Mouse (Mus musculus): ENCODE measurements at regions not wholly inside any gene's neighbourhood (a gene's known extent, or its start where the extent isn't known, plus 50 kb on each side); places are given as distances from the start of the nearest gene placed in this dataset.
"Not testable (repeated sequence)": the region's sequence is repeated elsewhere in the genome, so short reads cannot be mapped to it uniquely, and the experiment has no call there.

- Histone ChIP-seq H3K36me3 (ENCODE audit: insufficient read depth, low read length) (no peaks in the 10 kb centered on the region), H3K4me1 (ENCODE audit: insufficient read depth, low read depth, low read length) (no peaks in the 10 kb centered on the region), H3K9ac (replicated peaks; ENCODE audit: low read depth) (no peak overlapping the region), H3K27ac (ENCODE audit: low read length) (no peak overlapping the region), H3K4me3 (ENCODE audit: low read depth, low read length) (no peak overlapping the region), H3K9me3 (ENCODE audit: low read length) (no peaks in the 10 kb centered on the region), H3K27me3 (replicated peaks; ENCODE audit: insufficient read depth, low read length) (no peaks in the 10 kb centered on the region), H3K4me2 (replicated peaks; ENCODE audit: low read depth, low read length) (no peak overlapping the region)
- DNase-seq (ENCODE audit: low spot score) (no peak), ATAC-seq (no peak)
- TF ChIP-seq EP300 (IDR thresholded peaks at IDR 0.05), result no peak
- TF ChIP-seq CTCF (IDR thresholded peaks at IDR 0.05), result no peak
Observed at GRCm38 (mm10) chrX:110269652-110270051, 544.4 kb upstream of the Pou3f4 start.

GRCm38 (mm10) chrX:110274277-110274676 lies 539.8 kb upstream of the Pou3f4 start:
- not testable (repeated sequence) for H3K4me2 ChIP-seq (replicated peaks; ENCODE audit: low read depth, low read length); DNase-seq (ENCODE audit: low spot score); H3K4me3 ChIP-seq (ENCODE audit: low read depth, low read length); ATAC-seq; H3K27me3 ChIP-seq (replicated peaks; ENCODE audit: insufficient read depth, low read length); H3K27ac ChIP-seq (ENCODE audit: low read length); H3K4me1 ChIP-seq (ENCODE audit: insufficient read depth, low read depth, low read length); H3K9me3 ChIP-seq (ENCODE audit: low read length); H3K36me3 ChIP-seq (ENCODE audit: insufficient read depth, low read length); H3K9ac ChIP-seq (replicated peaks; ENCODE audit: low read depth)
- WGBS, result 77% methylated on average over 3 of the region's 3 CpGs

GRCm38 (mm10) chrX:110275390-110275789 lies 538.7 kb upstream of the Pou3f4 start:
- H3K4me2 ChIP-seq (replicated peaks; ENCODE audit: low read depth, low read length), result no peak overlapping the region
- ATAC-seq (no peak), DNase-seq (ENCODE audit: low spot score) (no peak)
- H3K4me3 ChIP-seq (ENCODE audit: low read depth, low read length), result no peak overlapping the region
- no peak overlapping the region for H3K27ac ChIP-seq (ENCODE audit: low read length)
- TF ChIP-seq EP300 (IDR thresholded peaks at IDR 0.05) (no peak), CTCF (IDR thresholded peaks at IDR 0.05) (no peak)
- no peak overlapping the region for H3K9ac ChIP-seq (replicated peaks; ENCODE audit: low read depth)
- H3K4me1 ChIP-seq (ENCODE audit: insufficient read depth, low read depth, low read length), result no peaks in the 10 kb centered on the region
- H3K27me3 ChIP-seq (replicated peaks; ENCODE audit: insufficient read depth, low read length), result no peaks in the 10 kb centered on the region
- no peaks in the 10 kb centered on the region for H3K9me3 ChIP-seq (ENCODE audit: low read length)
- no peaks in the 10 kb centered on the region for H3K36me3 ChIP-seq (ENCODE audit: insufficient read depth, low read length)
- 86% methylated on average over 4 of the region's 4 CpGs for WGBS

GRCm38 (mm10) chrX:110275830-110276229 lies 538.2 kb upstream of the Pou3f4 start:
- H3K36me3 ChIP-seq (ENCODE audit: insufficient read depth, low read length), result no peaks in the 10 kb centered on the region
- DNase-seq (ENCODE audit: low spot score), result no peak
- TF ChIP-seq CTCF (IDR thresholded peaks at IDR 0.05), result no peak
- H3K4me1 ChIP-seq (ENCODE audit: insufficient read depth, low read depth, low read length), result no peaks in the 10 kb centered on the region
- no peaks in the 10 kb centered on the region for H3K9me3 ChIP-seq (ENCODE audit: low read length)
- WGBS, result 60% methylated on average over 3 of the region's 3 CpGs
- no peak overlapping the region for H3K9ac ChIP-seq (replicated peaks; ENCODE audit: low read depth)
- no peak overlapping the region for H3K4me2 ChIP-seq (replicated peaks; ENCODE audit: low read depth, low read length)
- no peak for ATAC-seq
- no peaks in the 10 kb centered on the region for H3K27me3 ChIP-seq (replicated peaks; ENCODE audit: insufficient read depth, low read length)
- no peak overlapping the region for H3K4me3 ChIP-seq (ENCODE audit: low read depth, low read length)
- no peak overlapping the region for H3K27ac ChIP-seq (ENCODE audit: low read length)

GRCm38 (mm10) chrX:110279492-110280213 lies 534.4 kb upstream of the Pou3f4 start:
- ATAC-seq (no peak), DNase-seq (ENCODE audit: low spot score) (no peak)
- Histone ChIP-seq H3K36me3 (ENCODE audit: insufficient read depth, low read length) (no peaks in the 10 kb centered on the region), H3K4me3 (ENCODE audit: low read depth, low read length) (no peak overlapping the region), H3K27me3 (replicated peaks; ENCODE audit: insufficient read depth, low read length) (no peaks in the 10 kb centered on the region), H3K9ac (replicated peaks; ENCODE audit: low read depth) (no peak overlapping the region), H3K27ac (ENCODE audit: low read length) (no peak overlapping the region), H3K4me1 (ENCODE audit: insufficient read depth, low read depth, low read length) (no peaks in the 10 kb centered on the region), H3K9me3 (ENCODE audit: low read length) (no peaks in the 10 kb centered on the region), H3K4me2 (replicated peaks; ENCODE audit: low read depth, low read length) (no peak overlapping the region)
- TF ChIP-seq CTCF (IDR thresholded peaks at IDR 0.05) (no peak), EP300 (IDR thresholded peaks at IDR 0.05) (no peak)
- WGBS, result 85% methylated on average over 14 of the region's 14 CpGs

- H3K4me3 ChIP-seq (ENCODE audit: low read depth, low read length); ATAC-seq; DNase-seq (ENCODE audit: low spot score); H3K9ac ChIP-seq (replicated peaks; ENCODE audit: low read depth); H3K27me3 ChIP-seq (replicated peaks; ENCODE audit: insufficient read depth, low read length); H3K4me2 ChIP-seq (replicated peaks; ENCODE audit: low read depth, low read length); H3K4me1 ChIP-seq (ENCODE audit: insufficient read depth, low read depth, low read length); H3K9me3 ChIP-seq (ENCODE audit: low read length); H3K27ac ChIP-seq (ENCODE audit: low read length); H3K36me3 ChIP-seq (ENCODE audit: insufficient read depth, low read length): not testable (repeated sequence)
- WGBS, result 82% methylated on average over 13 of the region's 13 CpGs
Observed at GRCm38 (mm10) chrX:110281389-110281872, 532.6 kb upstream of the Pou3f4 start.

- Histone ChIP-seq H3K27me3 (replicated peaks; ENCODE audit: insufficient read depth, low read length) (no peaks in the 10 kb centered on the region), H3K4me1 (ENCODE audit: insufficient read depth, low read depth, low read length) (no peaks in the 10 kb centered on the region), H3K36me3 (ENCODE audit: insufficient read depth, low read length) (no peaks in the 10 kb centered on the region), H3K9me3 (ENCODE audit: low read length) (no peaks in the 10 kb centered on the region), H3K4me2 (replicated peaks; ENCODE audit: low read depth, low read length) (no peak overlapping the region), H3K9ac (replicated peaks; ENCODE audit: low read depth) (no peak overlapping the region), H3K4me3 (ENCODE audit: low read depth, low read length) (no peak overlapping the region), H3K27ac (ENCODE audit: low read length) (no peak overlapping the region)
- TF ChIP-seq CTCF (IDR thresholded peaks at IDR 0.05) (no peak), EP300 (IDR thresholded peaks at IDR 0.05) (no peak)
- DNase-seq (ENCODE audit: low spot score) (no peak), ATAC-seq (no peak)
- WGBS, result 43% methylated on average over 1 of the region's 1 CpGs
Observed at GRCm38 (mm10) chrX:110281929-110282328, 532.2 kb upstream of the Pou3f4 start.

Measured in lung, postnatal 0 days (tissue).